Mouse (Mus musculus): ENCODE results near the gene Fcgrt.

- TF ChIP-seq ZC3H11A (IDR thresholded peaks at IDR 0.05; ENCODE audit: low read depth, low read length) (no peak), E2F4 (IDR thresholded peaks at IDR 0.05; ENCODE audit: borderline replicate concordance, low read depth, low read length) (no peak), SIN3A (IDR thresholded peaks at IDR 0.05; ENCODE audit: low read length) (no peak), MAZ (IDR thresholded peaks at IDR 0.05; ENCODE audit: low read depth, low read length) (no peak), CTCF (IDR thresholded peaks at IDR 0.05 in 2 of 3, conservative IDR thresholded peaks at IDR 0.05 in 1 of 3; ENCODE audit: control insufficient read depth in 1 of 3, insufficient read depth in 1 of 3, low read depth in 2 of 3, low read length in 3 of 3, poor library complexity in 1 of 3, severe bottlenecking in 1 of 3) (no peak), TAL1 (IDR thresholded peaks at IDR 0.05; ENCODE audit: low read length) (no peak), SMC3 (IDR thresholded peaks at IDR 0.05; ENCODE audit: low read depth, low read length) (no peak), HCFC1 (IDR thresholded peaks at IDR 0.05; ENCODE audit: low read depth, low read length) (no peak), ZMIZ1 (IDR thresholded peaks at IDR 0.05; ENCODE audit: low read depth, low read length) (no peak), MAFK (IDR thresholded peaks at IDR 0.05; ENCODE audit: borderline replicate concordance, low read depth, low read length) (no peak), POLR2AphosphoS5 (IDR thresholded peaks at IDR 0.05; ENCODE audit: borderline replicate concordance, low read depth, low read length) (no peak), ZNF384 (IDR thresholded peaks at IDR 0.05; ENCODE audit: low read depth, low read length) (no peak), CHD1 (IDR thresholded peaks at IDR 0.05; ENCODE audit: low read depth, low read length) (no peak)
Observed at GRCm38 (mm10) chr7:45117566-45117965, 13.9 kb upstream of the Fcgrt start.
